Mouse (Mus musculus): ENCODE measurements at regions not wholly inside any gene's neighbourhood (a gene's known extent, or its start where the extent isn't known, plus 50 kb on each side); places are given as distances from the start of the nearest gene placed in this dataset.

DNA sequence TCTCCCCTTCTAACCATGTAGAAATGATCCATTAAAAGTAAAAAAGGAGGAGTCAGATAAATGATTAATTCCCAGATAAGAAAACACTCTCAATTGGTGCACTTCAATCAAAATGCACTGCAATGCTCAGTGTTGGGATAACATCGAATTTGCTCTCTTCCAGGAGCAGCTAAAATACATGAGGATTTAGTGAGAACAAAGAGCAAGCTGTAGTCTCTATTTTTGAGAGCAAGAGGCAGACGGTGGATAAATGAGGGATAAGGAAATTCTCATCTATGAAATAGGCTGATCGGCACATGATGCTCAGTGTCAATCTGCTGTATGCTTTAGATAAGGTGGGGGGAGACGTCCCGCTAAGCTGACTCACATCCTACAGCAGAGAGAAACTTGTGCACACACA, 1254.1 kb downstream of the Fscb start:
- Histone ChIP-seq H3K4me3 (no peak overlapping the region), H3K27ac (no peak overlapping the region)
- peak in 1 of 2 experiments; percentile 4 for DNase-seq (ENCODE audit: low spot score in 2 of 2)
- TF ChIP-seq CTCF (conservative IDR thresholded peaks at IDR 0.05), result no peak

Data from layer of hippocampus, adult 2 months (tissue).